Mouse (Mus musculus) forebrain, embryonic 14.5 days (tissue): ENCODE measurements around the gene Lrpap1. TPM values are rescaled to one million over a fixed set of nuclear protein-coding genes. Genes with fewer than 3 reads are reported as not detected.

Experiments
- ATAC-seq: fragments of 200-750 bp; cut with Nextera tagmentation; 2 replicates; pipeline ENCODE4 v1.8.0; 2017; ENCODE audit warnings: mild to moderate bottlenecking, moderate library complexity
- DNase-seq: peaks from one replicate; pipeline ENCODE4 v3.0.0-alpha.2; 2015; ENCODE audit warnings: low spot score
- H3K27ac ChIP-seq: fragments of 300-500 bp; sonication (generic); 2 replicates; pipeline ENCODE4 v1.5.1; 2014; ENCODE audit warnings: low read depth, mild to moderate bottlenecking, control low read depth, low read length, moderate library complexity
- H3K27me3 ChIP-seq: fragments of 300-500 bp; sonication (generic); replicated peaks from 2 replicates; pipeline ENCODE4 v1.6.1; 2014; ENCODE audit warnings: low read length, control low read depth, mixed read lengths; ENCODE audit not compliant: control insufficient read depth, insufficient read depth
- H3K36me3 ChIP-seq: fragments of 300-500 bp; sonication (generic); 2 replicates; pipeline ENCODE4 v1.6.1; 2014; ENCODE audit warnings: low read length, control low read depth; ENCODE audit not compliant: control insufficient read depth, insufficient read depth
- H3K4me1 ChIP-seq: fragments of 300-500 bp; sonication (generic); 2 replicates; pipeline ENCODE4 v1.6.1; 2014; ENCODE audit warnings: antibody characterized with exemption, low read length, control low read depth; ENCODE audit not compliant: control insufficient read depth, insufficient read depth
- H3K4me2 ChIP-seq: fragments of 300-500 bp; sonication (generic); 2 replicates; pipeline ENCODE4 v1.6.1; 2014; ENCODE audit warnings: mild to moderate bottlenecking, control low read depth, low read length
- H3K4me3 ChIP-seq: fragments of 300-500 bp; sonication (generic); 2 replicates; pipeline ENCODE4 v1.5.1; 2014; ENCODE audit warnings: low read depth, low read length, control low read depth
- H3K9ac ChIP-seq: fragments of 300-500 bp; sonication (generic); 2 replicates; pipeline ENCODE4 v1.6.1; 2014; ENCODE audit warnings: mild to moderate bottlenecking, low read length, control low read depth, moderate library complexity
- H3K9me3 ChIP-seq: fragments of 300-500 bp; sonication (generic); replicated peaks from 2 replicates; pipeline ENCODE4 v1.6.1; 2016; ENCODE audit warnings: low read length, control low read depth, mixed read lengths; ENCODE audit not compliant: control insufficient read depth
- WGBS: fragments of 180-500 bp; shearing (Covaris S2); extraction: QIAGEN DNeasy Blood & Tissue Kit; methylation state at CpG from one replicate; pipeline ENCODE4 v1.1.7; 2014; 5-methylcytosine and 5-hydroxymethylcytosine counted together
- polyA plus RNA-seq: library from polyadenylated mRNA; unstranded; fragments of >200 nt; fragmentation: Nextera tagmentation; extraction: Ambion mirVana; gene quantifications from 2 replicates; pipeline ENCODE4 v1.2.1, GENCODE M21; 2014

The Lrpap1 gene
- polyA plus RNA-seq, 1 experiment from 2014 or later: 162 TPM

DNA sequence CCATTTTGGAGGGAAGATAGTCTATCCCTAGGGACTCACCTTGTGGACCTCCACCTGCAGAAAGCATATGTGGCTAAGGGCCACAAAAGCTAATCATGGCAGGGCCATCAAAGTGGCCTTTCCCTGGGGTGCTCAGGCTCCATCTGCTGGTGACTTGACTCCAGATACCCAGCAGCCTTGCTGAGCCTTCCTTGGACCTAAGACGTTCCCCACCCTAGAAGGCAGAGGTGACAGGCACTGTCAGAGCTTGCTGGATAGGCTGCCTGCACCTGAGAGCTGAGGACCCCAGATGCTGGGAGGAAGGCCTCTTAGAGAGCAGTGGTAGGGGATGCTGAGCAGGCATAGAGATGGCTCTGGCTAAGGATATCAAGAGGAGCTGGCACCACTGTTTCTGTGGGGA, 25.7 kb upstream of the Lrpap1 start:
- 30% methylated on average over 1 of the region's 1 CpGs for WGBS
- ATAC-seq: no peak
- Histone ChIP-seq H3K4me3 (no peak overlapping the region), H3K27ac (no peak overlapping the region), H3K9me3 (no peaks in the 10 kb centered on the region), H3K27me3 (no peaks in the 10 kb centered on the region), H3K4me2 (no peak overlapping the region), H3K4me1 (no peaks in the 10 kb centered on the region), H3K9ac (no peak overlapping the region), H3K36me3 (no peaks in the 10 kb centered on the region)
- DNase-seq: no peak

- Histone ChIP-seq H3K4me1 (no peaks in the 10 kb centered on the region), H3K27ac (peak overlapping the region; percentile 62), H3K4me2 (no peak overlapping the region), H3K9ac (no peak overlapping the region), H3K36me3 (no peaks in the 10 kb centered on the region), H3K27me3 (no peaks in the 10 kb centered on the region), H3K9me3 (no peaks in the 10 kb centered on the region), H3K4me3 (no peak overlapping the region)
- no peak for DNase-seq
- 90% methylated on average over 7 of the region's 7 CpGs for WGBS
- no peak for ATAC-seq
Observed at GRCm38 (mm10) chr5:35129767-35130191, 24.2 kb upstream of the Lrpap1 start.

GRCm38 (mm10) chr5:35129208-35129607, 23.6 kb upstream of the Lrpap1 start:
- H3K4me2 ChIP-seq: no peak overlapping the region
- no peaks in the 10 kb centered on the region for H3K4me1 ChIP-seq
- H3K27me3 ChIP-seq: no peaks in the 10 kb centered on the region
- no peak overlapping the region for H3K9ac ChIP-seq
- H3K4me3 ChIP-seq: no peak overlapping the region
- 69% methylated on average over 16 of the region's 16 CpGs for WGBS
- no peaks in the 10 kb centered on the region for H3K9me3 ChIP-seq
- H3K36me3 ChIP-seq: no peaks in the 10 kb centered on the region
- ATAC-seq: peak; percentile 82
- H3K27ac ChIP-seq: peak overlapping the region; percentile 62
- DNase-seq: peak; percentile 80

DNA sequence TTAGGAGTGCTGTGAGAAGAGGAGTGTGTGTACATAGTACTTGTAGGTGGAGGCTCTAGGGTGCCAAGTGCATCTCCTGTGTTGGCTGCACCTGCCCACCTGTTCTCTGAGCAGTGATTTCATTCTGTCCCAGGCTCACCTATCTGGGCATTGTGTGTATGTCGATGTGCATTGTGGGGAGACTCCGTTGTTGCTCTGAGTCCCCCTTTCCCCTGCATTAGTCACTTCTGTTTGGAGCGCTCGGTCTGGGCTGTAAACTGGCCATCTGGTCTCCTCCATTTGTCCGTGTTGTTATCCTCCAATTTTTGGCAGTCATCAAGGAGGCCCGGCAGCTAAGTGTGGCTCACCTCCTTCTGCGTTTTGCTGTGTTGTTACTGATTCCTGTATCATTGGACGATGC, 14.5 kb upstream of the Lrpap1 start:
- Histone ChIP-seq H3K27ac (peak overlapping the region; percentile 48; the same call in 1 of the 2 replicates), H3K36me3 (no peaks in the 10 kb centered on the region), H3K27me3 (no peaks in the 10 kb centered on the region), H3K4me3 (no peak overlapping the region), H3K4me1 (no peaks in the 10 kb centered on the region), H3K4me2 (no peak overlapping the region), H3K9ac (no peak overlapping the region), H3K9me3 (no peaks in the 10 kb centered on the region)
- DNase-seq (peak; percentile 57), ATAC-seq (peak; percentile 55; the same call in 1 of the 2 replicates)
- WGBS: 74% methylated on average over 8 of the region's 8 CpGs

GRCm38 (mm10) chr5:35118418-35118817, 12.9 kb upstream of the Lrpap1 start:
- ATAC-seq (peak; percentile 29), DNase-seq (peak; percentile 72)
- 90% methylated on average over 2 of the region's 2 CpGs for WGBS

GRCm38 (mm10) chr5:35117633-35118032, 12.1 kb upstream of the Lrpap1 start:
- ATAC-seq (no peak), DNase-seq (no peak)
- no peaks in the 10 kb centered on the region for H3K27me3 ChIP-seq
- peak overlapping the region; percentile 11; the same call in 1 of the 2 replicates for H3K27ac ChIP-seq
- H3K9me3 ChIP-seq: no peaks in the 10 kb centered on the region
- H3K36me3 ChIP-seq: no peaks in the 10 kb centered on the region
- no peak overlapping the region for H3K9ac ChIP-seq
- 65% methylated on average over 3 of the region's 3 CpGs for WGBS
- no peak overlapping the region for H3K4me2 ChIP-seq
- no peak overlapping the region for H3K4me3 ChIP-seq
- H3K4me1 ChIP-seq: no peaks in the 10 kb centered on the region

More at GRCm38 (mm10) chr5:35118418-35118817, 12.9 kb upstream of the Lrpap1 start:
- Histone ChIP-seq H3K4me3 (no peak overlapping the region), H3K4me2 (no peak overlapping the region), H3K27me3 (no peaks in the 10 kb centered on the region), H3K36me3 (no peaks in the 10 kb centered on the region), H3K27ac (peak overlapping the region; percentile 7; the same call in 1 of the 2 replicates), H3K4me1 (no peaks in the 10 kb centered on the region), H3K9me3 (no peaks in the 10 kb centered on the region), H3K9ac (no peak overlapping the region)

DNA sequence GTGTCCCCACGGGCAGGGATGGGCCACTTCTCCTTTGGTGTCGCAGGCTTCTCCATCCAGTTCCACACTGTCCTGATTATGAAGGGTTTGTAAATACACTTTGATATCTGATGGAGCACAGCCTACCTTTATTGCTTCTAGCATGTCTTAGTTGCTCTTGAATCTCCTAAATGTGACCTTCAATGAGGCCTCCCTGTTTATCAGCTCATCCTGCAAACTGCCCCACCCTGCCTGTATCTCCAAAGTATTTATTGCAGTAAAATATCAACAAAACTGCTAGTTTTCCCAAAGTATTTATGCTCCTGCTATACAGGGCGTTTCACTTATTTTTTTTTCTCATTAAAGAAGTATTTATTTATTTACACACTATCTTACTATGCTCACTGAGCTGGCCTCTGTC, 10.4 kb upstream of the Lrpap1 start:
- WGBS: 76% methylated on average over 3 of the region's 3 CpGs

GRCm38 (mm10) chr5:35112444-35112843, 6.9 kb upstream of the Lrpap1 start:
- 58% methylated on average over 4 of the region's 4 CpGs for WGBS

More for the DNA sequence above, 10.4 kb upstream of the Lrpap1 start:
- no peaks in the 10 kb centered on the region for H3K4me1 ChIP-seq
- no peaks in the 10 kb centered on the region for H3K27me3 ChIP-seq
- no peak overlapping the region for H3K9ac ChIP-seq
- no peaks in the 10 kb centered on the region for H3K9me3 ChIP-seq
- H3K4me3 ChIP-seq: no peak overlapping the region
- no peaks in the 10 kb centered on the region for H3K36me3 ChIP-seq
- no peak overlapping the region for H3K4me2 ChIP-seq
- no peak for DNase-seq
- H3K27ac ChIP-seq: no peak overlapping the region
- no peak for ATAC-seq

GRCm38 (mm10) chr5:35105922-35106298, 344 bp upstream of the Lrpap1 start:
- Histone ChIP-seq H3K9ac (peak overlapping the region; percentile 75; the same call in 1 of the 2 replicates), H3K27me3 (no peaks in the 10 kb centered on the region), H3K36me3 (peaks cover 17% of the 10 kb centered on the region), H3K4me1 (peaks cover 18% of the 10 kb centered on the region), H3K27ac (peak overlapping the region; percentile 45; the same call in 1 of the 2 replicates), H3K4me3 (peak overlapping the region; percentile 83), H3K4me2 (peak overlapping the region; percentile 57), H3K9me3 (no peaks in the 10 kb centered on the region)
- 5% methylated on average over 11 of the region's 11 CpGs for WGBS
- ATAC-seq: no peak
- no peak for DNase-seq

More at GRCm38 (mm10) chr5:35112444-35112843, 6.9 kb upstream of the Lrpap1 start:
- H3K27ac ChIP-seq: no peak overlapping the region
- no peaks in the 10 kb centered on the region for H3K4me1 ChIP-seq
- no peak for DNase-seq
- H3K27me3 ChIP-seq: no peaks in the 10 kb centered on the region
- H3K4me2 ChIP-seq: no peak overlapping the region
- H3K9me3 ChIP-seq: no peaks in the 10 kb centered on the region
- H3K4me3 ChIP-seq: no peak overlapping the region
- ATAC-seq: no peak
- no peaks in the 10 kb centered on the region for H3K36me3 ChIP-seq
- H3K9ac ChIP-seq: no peak overlapping the region
